Mouse (Mus musculus): ENCODE data around the gene Myoz2.

- TF ChIP-seq CTCF (IDR thresholded peaks at IDR 0.05; ENCODE audit: low read depth), result no peak
- TF ChIP-seq EP300 (IDR thresholded peaks at IDR 0.05; ENCODE audit: low read depth), result no peak
Measured at GRCm38 (mm10) chr3:122986906-122987305, 47.9 kb downstream of the Myoz2 start.

Measured in liver, embryonic 14.5 days (tissue).